Mouse (Mus musculus) thymus, postnatal 4 days (tissue): ENCODE results near the gene Rhobtb1.

Source experiments
- DNase-seq: peaks from one replicate; pipeline ENCODE4 v3.0.0; 2021

Rhobtb1 gene

DNA sequence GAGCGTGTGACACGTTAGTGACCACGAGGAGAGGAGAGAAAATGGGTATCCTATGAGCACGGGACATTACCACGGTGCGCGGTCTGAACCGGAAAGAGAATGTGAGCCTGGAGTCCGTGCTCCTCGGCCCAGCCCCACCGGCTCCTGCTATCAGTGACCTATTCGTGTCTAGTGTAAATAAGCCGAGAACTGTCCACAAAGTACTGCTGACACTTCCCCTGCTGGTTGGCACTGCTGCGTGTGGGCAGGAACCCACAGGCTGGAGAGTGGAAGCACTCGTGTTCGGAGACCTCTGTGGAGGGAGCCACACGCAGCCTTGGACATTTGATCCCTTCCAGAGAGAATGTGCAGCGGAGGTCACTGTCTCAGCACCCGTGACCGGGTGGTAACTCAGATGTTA lies at the start of gene Rhobtb1:
TSS of gene Rhobtb1 (plus strand) at position 390 of the 400 bp plus-strand sequence.
- no peak for DNase-seq

DNA sequence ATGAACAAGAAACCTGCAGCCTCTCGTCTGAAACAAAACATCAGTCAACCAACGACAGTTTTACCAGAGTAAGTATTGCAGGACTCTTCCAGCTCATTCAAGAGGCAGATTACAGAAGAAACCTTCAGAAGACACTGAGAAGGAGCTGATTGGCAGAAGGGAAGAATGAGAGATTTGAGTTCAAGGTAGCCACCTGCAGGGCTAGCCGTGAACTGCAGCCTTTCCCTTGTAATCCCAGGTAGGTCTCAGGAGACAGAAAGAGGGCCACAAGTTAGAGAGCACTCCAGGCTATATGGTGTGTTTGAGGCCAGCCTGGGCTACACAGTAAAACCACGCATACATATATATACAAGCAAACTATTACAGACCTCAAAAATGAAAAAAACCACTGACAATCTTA lies 49.2 kb upstream of the Rhobtb1 start:
- peak; percentile 77 for DNase-seq

GRCm38 (mm10) chr10:69104143-69104882 lies 46.9 kb upstream of the Rhobtb1 start:
- DNase-seq: no peak

DNA sequence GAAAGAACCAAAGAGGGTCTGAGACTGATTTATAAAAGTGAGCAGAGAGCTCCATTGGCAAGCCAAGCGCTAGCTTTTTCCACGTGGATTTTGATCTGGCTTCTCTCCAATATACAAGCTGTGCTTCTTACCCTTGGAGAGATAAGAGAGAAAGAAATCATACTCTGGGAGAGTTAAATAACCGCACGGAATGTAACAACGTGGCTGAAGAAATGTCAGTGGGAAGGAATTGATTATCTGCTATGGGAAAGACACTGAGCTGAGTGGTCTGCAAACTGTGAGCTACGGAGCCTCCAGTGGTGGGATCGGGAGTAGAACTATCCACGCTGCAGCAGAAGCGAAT lies 46.4 kb upstream of the Rhobtb1 start:
- no peak for DNase-seq

DNA sequence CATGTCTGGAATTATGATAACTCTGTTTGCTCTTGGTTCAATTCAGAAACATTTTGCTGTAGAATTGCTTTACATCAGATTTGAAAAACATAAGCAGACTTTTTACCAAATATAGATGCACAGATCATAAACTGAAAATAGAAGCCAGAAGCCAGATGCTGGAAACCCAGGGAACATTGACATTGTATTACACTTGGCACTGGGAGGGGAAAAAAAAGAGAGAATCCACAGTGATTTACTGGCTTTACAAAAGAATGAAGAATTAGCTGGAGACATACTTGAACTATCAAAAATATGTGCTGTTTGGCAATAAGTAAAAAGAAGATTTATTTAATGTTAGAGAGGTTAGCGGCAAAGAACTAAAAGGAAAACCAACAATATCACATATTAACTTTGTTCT lies 44.4 kb upstream of the Rhobtb1 start:
- DNase-seq: no peak

- DNase-seq: no peak
Observed at GRCm38 (mm10) chr10:69107253-69107652, 44.0 kb upstream of the Rhobtb1 start.

DNA sequence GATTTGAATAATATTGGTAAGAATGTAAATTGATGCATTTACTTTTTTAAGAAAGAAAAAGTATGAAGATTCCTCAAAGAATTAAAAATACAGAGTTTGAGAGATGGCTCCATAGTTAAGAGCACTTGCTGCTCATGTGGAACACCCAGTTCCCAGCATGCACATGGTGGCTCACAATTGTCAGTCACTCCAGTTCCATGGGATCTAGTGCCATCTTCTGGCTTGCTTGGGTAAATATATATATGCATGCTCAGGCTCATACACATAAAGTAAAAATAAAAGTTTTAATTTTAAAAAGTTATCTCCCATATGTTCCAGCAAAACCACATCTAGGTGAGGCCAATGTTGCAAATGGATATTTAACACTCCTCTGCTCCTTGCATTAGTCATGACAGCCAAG lies 36.9 kb upstream of the Rhobtb1 start:
- DNase-seq: no peak

GRCm38 (mm10) chr10:69117996-69118395 lies 33.2 kb upstream of the Rhobtb1 start:
- DNase-seq: no peak

- DNase-seq: no peak
Observed at GRCm38 (mm10) chr10:69118893-69119292, 32.3 kb upstream of the Rhobtb1 start.

- no peak for DNase-seq
Observed at GRCm38 (mm10) chr10:69119456-69119855, 31.8 kb upstream of the Rhobtb1 start.

DNA sequence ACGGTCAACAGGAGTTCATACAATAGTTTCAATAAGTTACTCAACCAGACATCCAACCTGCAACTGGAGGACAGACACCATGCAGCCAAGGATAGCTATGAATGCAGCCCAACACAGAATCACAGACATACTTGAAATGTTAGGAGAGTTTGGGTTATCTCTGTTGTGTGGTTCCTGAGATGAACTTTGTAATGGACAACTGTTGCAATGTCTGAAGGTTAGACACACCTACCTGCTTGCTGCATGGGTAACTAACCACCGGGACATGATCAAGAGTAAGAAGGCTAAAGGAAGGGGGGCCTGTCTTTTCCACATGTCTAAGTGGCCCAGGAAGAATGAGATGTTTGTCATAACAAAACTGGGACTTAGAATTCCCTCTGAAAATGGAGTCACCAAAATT lies 24.7 kb upstream of the Rhobtb1 start:
- DNase-seq: no peak

DNA sequence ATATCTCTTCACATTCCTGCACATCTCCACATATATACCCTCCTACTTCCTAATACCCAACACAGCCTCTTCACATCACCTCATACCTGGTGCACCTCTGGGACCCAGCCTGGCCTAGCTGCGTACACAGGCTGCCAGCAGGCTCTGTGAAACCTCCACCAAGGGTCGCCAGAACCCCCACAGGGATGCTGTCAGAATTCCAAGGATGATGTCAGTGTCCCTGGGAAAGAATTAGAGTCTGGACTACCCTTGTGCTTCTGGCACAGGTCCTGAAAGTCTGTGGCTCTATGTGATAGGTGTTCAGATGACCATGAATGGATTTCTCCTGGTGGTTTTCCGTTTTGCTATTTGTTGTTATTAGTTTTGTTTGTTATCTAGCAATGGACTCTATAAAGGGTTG lies 22.7 kb upstream of the Rhobtb1 start:
- no peak for DNase-seq

DNA sequence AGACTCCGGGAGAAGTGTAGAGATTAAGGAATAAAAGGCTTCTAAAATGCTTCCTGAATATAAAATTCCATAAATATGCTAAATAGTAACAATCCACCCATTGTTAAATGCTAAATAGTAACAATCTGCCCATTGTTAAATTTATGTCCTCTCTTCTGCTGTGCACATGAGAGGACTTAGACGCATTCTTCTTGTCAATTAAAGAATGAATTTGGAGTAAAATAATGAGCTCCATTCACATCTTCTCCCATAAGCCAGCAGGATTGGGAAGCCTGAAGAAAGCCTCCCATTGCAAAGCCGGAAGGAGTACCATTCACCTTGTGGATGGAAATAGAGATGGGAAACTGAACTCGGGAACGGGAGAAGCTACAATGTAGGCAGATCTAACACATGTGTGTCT lies 20.6 kb upstream of the Rhobtb1 start:
- DNase-seq: no peak

- no peak for DNase-seq
Observed at GRCm38 (mm10) chr10:69134356-69134755, 16.9 kb upstream of the Rhobtb1 start.

DNA sequence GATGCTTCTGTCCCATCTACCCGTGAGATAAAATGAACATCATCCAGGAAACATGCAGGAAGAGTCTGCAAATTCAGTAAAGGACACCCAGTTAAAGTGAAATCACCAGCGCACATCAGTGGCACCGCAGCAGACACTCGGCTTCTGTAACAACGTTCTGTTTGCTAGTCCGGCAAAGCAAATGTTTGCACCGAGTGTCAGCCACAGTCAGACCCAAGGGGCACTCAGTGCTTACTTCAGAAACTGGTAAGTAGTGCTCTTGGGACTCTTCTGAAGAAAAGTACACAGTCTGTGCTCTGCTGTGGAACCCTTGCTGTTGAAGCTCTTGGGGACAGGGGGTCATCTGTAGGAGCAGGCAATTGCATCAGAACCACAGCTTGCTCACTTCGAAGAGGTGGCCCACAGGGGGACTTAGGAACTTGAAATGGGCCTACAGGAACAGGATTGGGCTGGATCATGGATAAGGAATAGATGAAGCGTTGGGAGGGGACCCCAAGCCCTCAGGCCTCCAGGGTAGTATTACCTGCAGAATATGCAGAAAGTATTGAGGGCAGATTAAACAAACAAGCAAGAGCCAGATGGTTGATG lies 14.9 kb upstream of the Rhobtb1 start:
- DNase-seq: no peak

- no peak for DNase-seq
Observed at GRCm38 (mm10) chr10:69149252-69149651, 2.0 kb upstream of the Rhobtb1 start.

- DNase-seq: no peak
Observed at GRCm38 (mm10) chr10:69152971-69153370, 1.7 kb downstream of the Rhobtb1 start.

GRCm38 (mm10) chr10:69155428-69156175 lies 4.4 kb downstream of the Rhobtb1 start:
- no peak for DNase-seq

- no peak for DNase-seq
Observed at GRCm38 (mm10) chr10:69156462-69156861, 5.2 kb downstream of the Rhobtb1 start.

GRCm38 (mm10) chr10:69157471-69157870 lies 6.2 kb downstream of the Rhobtb1 start:
- no peak for DNase-seq

DNA sequence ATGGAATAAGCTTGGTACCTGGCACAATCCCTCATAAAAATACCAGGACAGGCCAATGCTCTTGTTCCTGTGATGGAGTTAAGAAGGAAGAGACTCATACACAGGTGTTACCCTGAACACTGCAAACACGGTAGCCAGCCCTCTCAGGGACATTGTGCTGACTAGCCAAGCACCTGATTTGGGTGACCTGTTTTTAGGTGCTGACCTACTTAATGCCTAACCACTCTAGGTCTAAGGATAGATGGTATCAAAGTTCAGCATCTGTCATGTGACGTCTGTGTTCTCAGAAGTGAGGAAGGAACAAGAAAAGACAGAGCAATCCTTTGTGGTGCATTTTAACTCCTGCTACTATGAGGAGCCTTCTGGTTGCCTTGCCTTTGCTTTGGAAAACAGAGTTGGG lies 9.6 kb downstream of the Rhobtb1 start:
- peak; percentile 32 for DNase-seq

GRCm38 (mm10) chr10:69161503-69161902 lies 10.3 kb downstream of the Rhobtb1 start:
- no peak for DNase-seq

DNA sequence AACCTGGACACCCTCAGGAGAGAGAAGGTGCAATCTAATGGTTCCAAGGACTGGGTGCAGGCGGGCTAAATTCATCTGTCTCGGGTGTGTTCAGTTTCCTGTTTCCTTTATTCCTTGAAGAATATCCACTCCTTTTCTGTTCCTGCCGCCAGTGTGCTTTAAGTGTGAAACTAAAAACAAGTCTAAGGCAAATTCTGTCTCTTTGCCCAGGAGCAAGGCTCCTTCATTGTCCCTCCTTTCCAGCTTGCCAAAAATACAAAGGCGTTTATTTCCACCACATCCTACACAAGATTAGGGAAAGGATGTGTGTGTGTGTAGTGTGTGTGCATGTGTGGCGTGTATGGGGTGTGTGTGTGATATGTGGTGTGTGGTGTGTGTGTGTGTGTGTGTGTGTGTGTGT lies 11.3 kb downstream of the Rhobtb1 start:
- DNase-seq: no peak

- no peak for DNase-seq
Observed at GRCm38 (mm10) chr10:69163216-69163615, 12.0 kb downstream of the Rhobtb1 start.
